24 mouse cellular contexts compared by ENCODE assay signal in the genomic region with DNA sequence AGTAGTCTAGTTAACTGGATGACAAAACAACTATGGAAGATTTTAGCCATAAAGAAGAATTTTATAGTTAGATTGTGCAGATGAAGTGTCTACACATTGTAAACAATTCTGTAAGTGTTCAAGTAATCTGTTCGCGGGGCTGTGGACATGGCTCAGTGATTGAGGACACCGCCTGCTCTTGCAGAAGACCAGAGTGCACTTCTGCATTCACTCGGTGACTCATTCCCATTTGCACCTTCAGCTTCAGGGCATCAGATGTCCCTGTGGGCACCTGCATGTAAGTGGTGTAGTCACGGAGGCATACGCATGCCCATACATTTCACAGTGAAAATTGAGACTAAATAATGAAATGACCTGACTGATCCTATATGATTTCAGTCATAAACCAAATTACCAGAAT.
"Had no signal": no experiment of that assay in that cellular context is flagged by ENCODE, and none has a peak within 500 bp of the region (broad histone marks: within the 10 kb centered on the region; RNA-seq: fewer than 3 reads in every experiment).

No protein-coding gene starts in this region.

- H3K27me3 ChIP-seq: heart, embryonic 12.5 days; hindbrain, embryonic 12.5 days; intestine, embryonic 15.5 days; limb, embryonic 13.5 days; limb, embryonic 15.5 days; liver, embryonic 13.5 days had no signal

- H3K36me3 ChIP-seq: heart, embryonic 10.5 days; heart, embryonic 12.5 days; hindbrain, embryonic 10.5 days; hindbrain, embryonic 12.5 days; limb, embryonic 13.5 days; limb, embryonic 15.5 days; liver, embryonic 13.5 days had no signal

- ATAC-seq: hindbrain, embryonic 16.5 days; inflammation-experienced regulatory T-cells, adult 6 months; intestine, embryonic 15.5 days; intestine, postnatal 0 days had no signal

- DNase-seq: gastrocnemius, adult 2 months; gastrocnemius, postnatal 10 days; gastrocnemius, postnatal 25 days; heart, adult 18-20 months; heart, postnatal 10 days; heart, postnatal 4 days; kidney, adult 18-20 months; kidney, adult 8-10 months; kidney, postnatal 10 days; kidney, postnatal 25 days; kidney, postnatal 4 days; layer of hippocampus, postnatal 36 days; left cerebral cortex, postnatal 4 days; liver, embryonic 13.5 days had no signal
